Mouse (Mus musculus) kidney, embryonic 15.5 days (tissue): ENCODE measurements around the gene Slc2a5. TPM values are rescaled to one million over a fixed set of nuclear protein-coding genes. Genes with fewer than 3 reads are reported as not detected.

Experiments used
- ATAC-seq: fragments of 200-750 bp; cut with Nextera tagmentation; replicated peaks from 2 replicates; pipeline ENCODE4 v1.8.0; 2017; ENCODE audit warnings: moderate TSS enrichment; ENCODE audit not compliant: low FRiP score
- H3K27ac ChIP-seq: fragments of 300-500 bp; sonication (generic); 2 replicates; pipeline ENCODE4 v1.5.1; 2015; ENCODE audit warnings: mild to moderate bottlenecking, inconsistent platforms
- H3K27me3 ChIP-seq: fragments of 300-500 bp; sonication (generic); 2 replicates; pipeline ENCODE4 v1.6.1; 2015; ENCODE audit warnings: inconsistent platforms
- H3K36me3 ChIP-seq: fragments of 300-500 bp; sonication (generic); 2 replicates; pipeline ENCODE4 v1.6.1; 2015; ENCODE audit warnings: inconsistent platforms
- H3K4me1 ChIP-seq: fragments of 300-500 bp; sonication (generic); 2 replicates; pipeline ENCODE4 v1.6.1; 2015; ENCODE audit warnings: inconsistent platforms
- H3K4me2 ChIP-seq: fragments of 300-500 bp; sonication (generic); 2 replicates; pipeline ENCODE4 v1.6.1; 2015; ENCODE audit warnings: moderate library complexity, mild to moderate bottlenecking, inconsistent platforms
- H3K4me3 ChIP-seq: fragments of 300-500 bp; sonication (generic); replicated peaks from 2 replicates; pipeline ENCODE4 v1.5.1; 2015; ENCODE audit warnings: mild to moderate bottlenecking, inconsistent platforms
- H3K9ac ChIP-seq: fragments of 300-500 bp; sonication (generic); 2 replicates; pipeline ENCODE4 v1.6.1; 2015; ENCODE audit warnings: mild to moderate bottlenecking, inconsistent platforms
- H3K9me3 ChIP-seq: fragments of 300-500 bp; sonication (generic); replicated peaks from 2 replicates; pipeline ENCODE4 v1.6.1; 2016; ENCODE audit warnings: inconsistent platforms
- WGBS: fragments of 180-500 bp; shearing (Covaris S2); methylation state at CpG from one replicate; pipeline ENCODE4 v1.1.7; 2015; ENCODE audit warnings: mixed read lengths; 5-methylcytosine and 5-hydroxymethylcytosine counted together
- polyA plus RNA-seq: library from polyadenylated mRNA; unstranded; fragments of >200 nt; fragmentation: Nextera tagmentation; extraction: Ambion mirVana; gene quantifications from 2 replicates; pipeline ENCODE4 v1.2.1, GENCODE M21; 2015

Gene Slc2a5
- polyA plus RNA-seq, 1 experiment from 2014 or later: 2.7 TPM

- Histone ChIP-seq H3K9ac (no peak overlapping the region), H3K27me3 (no peaks in the 10 kb centered on the region), H3K27ac (no peak overlapping the region), H3K4me1 (peaks cover 4% of the 10 kb centered on the region; the same call in 1 of the 2 replicates), H3K4me2 (no peak overlapping the region), H3K4me3 (no peak overlapping the region), H3K9me3 (no peaks in the 10 kb centered on the region), H3K36me3 (no peaks in the 10 kb centered on the region)
- no peak for ATAC-seq
- 52% methylated on average over 4 of the region's 4 CpGs for WGBS
These were observed 59.0 kb downstream of the Slc2a5 start for GRCm38 (mm10) chr4:150178131-150178530.

GRCm38 (mm10) chr4:150181304-150181703 lies 62.2 kb downstream of the Slc2a5 start:
- Histone ChIP-seq H3K36me3 (no peaks in the 10 kb centered on the region), H3K4me1 (peaks cover 4% of the 10 kb centered on the region; the same call in 1 of the 2 replicates), H3K9me3 (no peaks in the 10 kb centered on the region), H3K4me2 (no peak overlapping the region), H3K27me3 (no peaks in the 10 kb centered on the region), H3K27ac (no peak overlapping the region), H3K4me3 (no peak overlapping the region), H3K9ac (no peak overlapping the region)
- ATAC-seq: no peak
- WGBS: 89% methylated on average over 7 of the region's 7 CpGs

GRCm38 (mm10) chr4:150188236-150188635 lies 69.2 kb downstream of the Slc2a5 start:
- no peak overlapping the region for H3K4me2 ChIP-seq
- H3K27ac ChIP-seq: no peak overlapping the region
- no peak overlapping the region for H3K9ac ChIP-seq
- H3K4me3 ChIP-seq: no peak overlapping the region
- H3K9me3 ChIP-seq: no peaks in the 10 kb centered on the region
- H3K36me3 ChIP-seq: no peaks in the 10 kb centered on the region
- no peaks in the 10 kb centered on the region for H3K4me1 ChIP-seq
- no peaks in the 10 kb centered on the region for H3K27me3 ChIP-seq
- 43% methylated on average over 11 of the region's 11 CpGs for WGBS
- ATAC-seq: no peak

- Histone ChIP-seq H3K27me3 (no peaks in the 10 kb centered on the region), H3K4me1 (no peaks in the 10 kb centered on the region), H3K9ac (no peak overlapping the region), H3K27ac (no peak overlapping the region), H3K36me3 (no peaks in the 10 kb centered on the region), H3K4me3 (no peak overlapping the region), H3K9me3 (no peaks in the 10 kb centered on the region), H3K4me2 (no peak overlapping the region)
- 80% methylated on average over 6 of the region's 6 CpGs for WGBS
- no peak for ATAC-seq
These were observed 73.1 kb downstream of the Slc2a5 start for GRCm38 (mm10) chr4:150192199-150192598.

Other genes starting within 250 kb of the Slc2a5 start
- gene Spsb1, start 164.2 kb upstream of the Slc2a5 start, polyA plus RNA-seq: 11.7 and 12.7 TPM in 2 replicates
- gene H6pd, start 110.3 kb upstream of the Slc2a5 start, polyA plus RNA-seq: 17.8 and 18.5 TPM in 2 replicates
- 0.51 and 0.53 TPM in 2 replicates for gene Gpr157, start 31.9 kb upstream of the Slc2a5 start, polyA plus RNA-seq
- not detected in 2 replicates for gene Slc2a7, start 29.7 kb downstream of the Slc2a5 start, polyA plus RNA-seq
- not detected in 2 replicates for gene Car6, start 82.0 kb downstream of the Slc2a5 start, polyA plus RNA-seq
- 1,865 and 1,947 TPM in 2 replicates for gene Eno1, start 117.4 kb downstream of the Slc2a5 start, polyA plus RNA-seq
- gene Rere, start 162.4 kb downstream of the Slc2a5 start, polyA plus RNA-seq: 35.1 and 36.5 TPM in 2 replicates